Mouse (Mus musculus) naive thymus-derived CD4-positive, alpha-beta T cell, adult 2 months (primary cell): ENCODE measurements around the gene Frmd4a.

ENCODE experiments used
- DNase-seq: peaks from one replicate; pipeline ENCODE4 v3.0.0-alpha.2; 2011; ENCODE audit warnings: low read depth

Gene Frmd4a

GRCm38 (mm10) chr2:4017528-4018288 lies at the start of gene Frmd4a:
TSS of gene Frmd4a (plus strand) at chr2:4017717.
- DNase-seq, result no peak

- no peak for DNase-seq
Measured at GRCm38 (mm10) chr2:3988876-3989275, 28.6 kb upstream of the Frmd4a start.

- DNase-seq, result no peak
Measured at GRCm38 (mm10) chr2:3990431-3990830, 27.1 kb upstream of the Frmd4a start.

- no peak for DNase-seq
Measured at GRCm38 (mm10) chr2:4018431-4018876, 937 bp downstream of the Frmd4a start.

- DNase-seq, result no peak
Measured at GRCm38 (mm10) chr2:4018909-4019308, 1.4 kb downstream of the Frmd4a start.

- no peak for DNase-seq
Measured at GRCm38 (mm10) chr2:4024927-4025326, 7.4 kb downstream of the Frmd4a start.

- no peak for DNase-seq
Measured at GRCm38 (mm10) chr2:4029031-4029747, 11.7 kb downstream of the Frmd4a start.

- no peak for DNase-seq
Measured at GRCm38 (mm10) chr2:4036153-4036589, 18.7 kb downstream of the Frmd4a start.

GRCm38 (mm10) chr2:4036651-4037117 lies 19.2 kb downstream of the Frmd4a start:
- no peak for DNase-seq

- no peak for DNase-seq
Measured at GRCm38 (mm10) chr2:4042009-4042408, 24.5 kb downstream of the Frmd4a start.

GRCm38 (mm10) chr2:4055481-4055880 lies 38.0 kb downstream of the Frmd4a start:
- DNase-seq, result no peak

- no peak for DNase-seq
Measured at GRCm38 (mm10) chr2:4060675-4061074, 43.2 kb downstream of the Frmd4a start.

GRCm38 (mm10) chr2:4071831-4072230 lies 54.3 kb downstream of the Frmd4a start:
- no peak for DNase-seq

GRCm38 (mm10) chr2:4083877-4084276 lies 66.4 kb downstream of the Frmd4a start:
- no peak for DNase-seq

GRCm38 (mm10) chr2:4097601-4098000 lies 80.1 kb downstream of the Frmd4a start:
- DNase-seq, result no peak

- no peak for DNase-seq
Measured at GRCm38 (mm10) chr2:4098948-4099776, 81.6 kb downstream of the Frmd4a start.

GRCm38 (mm10) chr2:4099777-4100104 lies 82.2 kb downstream of the Frmd4a start:
- no peak for DNase-seq

- DNase-seq, result no peak
Measured at GRCm38 (mm10) chr2:4101370-4101769, 83.9 kb downstream of the Frmd4a start.

- no peak for DNase-seq
Measured at GRCm38 (mm10) chr2:4113303-4113920, 95.9 kb downstream of the Frmd4a start.

- DNase-seq, result no peak
Measured at GRCm38 (mm10) chr2:4119678-4120458, 102.4 kb downstream of the Frmd4a start.

GRCm38 (mm10) chr2:4131216-4131615 lies 113.7 kb downstream of the Frmd4a start:
- DNase-seq, result no peak
